Mouse (Mus musculus) spleen, postnatal 14 days (tissue): ENCODE results near the gene Anxa5.

Experiments used
- DNase-seq, 2 experiments: peaks; one replicate each; pipeline ENCODE4 v3.0.0; 2021 to 2022; ENCODE audit warnings: low spot score in 2 of 2

Anxa5 gene

GRCm38 (mm10) chr3:36488899-36489589 lies 13.3 kb upstream of the Anxa5 start:
- DNase-seq: no peak

- DNase-seq: no peak
These were observed 12.7 kb upstream of the Anxa5 start for GRCm38 (mm10) chr3:36488367-36488766.

- DNase-seq: no peak
These were observed 11.2 kb upstream of the Anxa5 start for GRCm38 (mm10) chr3:36486881-36487280.

GRCm38 (mm10) chr3:36486176-36486575 lies 10.5 kb upstream of the Anxa5 start:
- no peak for DNase-seq

GRCm38 (mm10) chr3:36484292-36484691 lies 8.6 kb upstream of the Anxa5 start:
- DNase-seq: no peak

GRCm38 (mm10) chr3:36482940-36483339 lies 7.2 kb upstream of the Anxa5 start:
- DNase-seq: no peak

GRCm38 (mm10) chr3:36481776-36482193 lies 6.1 kb upstream of the Anxa5 start:
- no peak for DNase-seq

GRCm38 (mm10) chr3:36480486-36480885 lies 4.8 kb upstream of the Anxa5 start:
- no peak for DNase-seq

GRCm38 (mm10) chr3:36478776-36479175 lies 3.1 kb upstream of the Anxa5 start:
- no peak for DNase-seq

- no peak for DNase-seq
These were observed 814 bp upstream of the Anxa5 start for GRCm38 (mm10) chr3:36476261-36477155.

GRCm38 (mm10) chr3:36474938-36475483 lies 683 bp downstream of the Anxa5 start:
- DNase-seq: no peak

GRCm38 (mm10) chr3:36474421-36474820 lies 1.3 kb downstream of the Anxa5 start:
- no peak for DNase-seq

GRCm38 (mm10) chr3:36473222-36473621 lies 2.5 kb downstream of the Anxa5 start:
- DNase-seq: no peak

- DNase-seq: no peak
These were observed 3.8 kb downstream of the Anxa5 start for GRCm38 (mm10) chr3:36471856-36472255.

- no peak for DNase-seq
These were observed 6.8 kb downstream of the Anxa5 start for GRCm38 (mm10) chr3:36468871-36469270.

- DNase-seq: no peak
These were observed 8.1 kb downstream of the Anxa5 start for GRCm38 (mm10) chr3:36467632-36468031.

- DNase-seq: no peak
These were observed 10.2 kb downstream of the Anxa5 start for GRCm38 (mm10) chr3:36465538-36465937.

GRCm38 (mm10) chr3:36462348-36462747 lies 13.3 kb downstream of the Anxa5 start:
- DNase-seq: no peak

GRCm38 (mm10) chr3:36461819-36462218 lies 13.9 kb downstream of the Anxa5 start:
- DNase-seq: no peak

GRCm38 (mm10) chr3:36460717-36461116 lies 15.0 kb downstream of the Anxa5 start:
- no peak for DNase-seq

GRCm38 (mm10) chr3:36455566-36455965 lies 20.1 kb downstream of the Anxa5 start:
- no peak for DNase-seq

GRCm38 (mm10) chr3:36455124-36455523 lies 20.6 kb downstream of the Anxa5 start:
- no peak for DNase-seq

- DNase-seq: no peak
These were observed 23.2 kb downstream of the Anxa5 start for GRCm38 (mm10) chr3:36452502-36452901.
